Mouse (Mus musculus): ENCODE measurements around the gene Rac2.

DNA sequence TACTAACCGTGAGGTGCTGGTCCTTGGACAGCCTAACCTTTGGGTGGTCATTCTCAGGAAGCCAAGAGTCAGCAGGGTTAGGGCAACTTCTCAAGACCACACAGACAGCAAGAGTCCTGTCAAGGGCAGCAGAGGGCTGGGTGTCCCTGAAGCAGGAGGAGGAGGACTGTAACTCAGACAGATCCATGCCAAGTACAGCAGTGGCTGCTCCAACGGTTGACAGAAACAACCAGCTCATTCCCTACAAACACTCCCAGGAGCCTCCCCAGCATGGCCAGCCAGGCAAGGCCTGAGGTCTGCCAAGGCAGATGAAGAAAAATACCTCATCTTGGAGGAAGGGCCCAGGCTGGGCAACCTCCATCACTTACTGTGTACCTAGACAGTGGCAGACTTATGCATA lies 44.4 kb upstream of the Rac2 start:
- TF ChIP-seq CTCF (IDR thresholded peaks at IDR 0.05; ENCODE audit: low read depth, low read length): no peak
- no peak for TF ChIP-seq POLR2A (IDR thresholded peaks at IDR 0.05; ENCODE audit: insufficient read depth, low read length)
- TF ChIP-seq EP300 (IDR thresholded peaks at IDR 0.05; ENCODE audit: insufficient read depth, low read depth, low read length): no peak
